Mouse (Mus musculus): ENCODE measurements around the gene Gtf2f1. TPM values are rescaled to one million over a fixed set of nuclear protein-coding genes. Genes with fewer than 3 reads are reported as not detected.

The Gtf2f1 gene
- polyA plus RNA-seq, 1 experiment = 73.3 TPM

- H3K4me1 ChIP-seq (ENCODE audit: control insufficient read depth, insufficient read depth, low read length) = no peaks in the 10 kb centered on the region
- no peak overlapping the region for H3K27ac ChIP-seq (ENCODE audit: insufficient read depth, low read length)
- TF ChIP-seq POLR2A (IDR thresholded peaks at IDR 0.05; ENCODE audit: extremely low read depth, insufficient read depth, low read length) (no peak), CTCF (IDR thresholded peaks at IDR 0.05; ENCODE audit: extremely low read depth, insufficient read depth, low read length) (no peak)
- H3K4me3 ChIP-seq (ENCODE audit: insufficient read depth, low read length) = no peak overlapping the region
Measured at GRCm38 (mm10) chr17:56962642-56963405, 48.3 kb downstream of the Gtf2f1 start.

GRCm38 (mm10) chr17:56961880-56962279, 49.2 kb downstream of the Gtf2f1 start:
- TF ChIP-seq CTCF (IDR thresholded peaks at IDR 0.05; ENCODE audit: extremely low read depth, insufficient read depth, low read length) (no peak), POLR2A (IDR thresholded peaks at IDR 0.05; ENCODE audit: extremely low read depth, insufficient read depth, low read length) (no peak)

GRCm38 (mm10) chr17:56958667-56959066, 52.4 kb downstream of the Gtf2f1 start:
- TF ChIP-seq POLR2A (IDR thresholded peaks at IDR 0.05; ENCODE audit: extremely low read depth, insufficient read depth, low read length) = no peak
- TF ChIP-seq CTCF (IDR thresholded peaks at IDR 0.05; ENCODE audit: extremely low read depth, insufficient read depth, low read length) = no peak
- no peaks in the 10 kb centered on the region for H3K4me1 ChIP-seq (ENCODE audit: control insufficient read depth, insufficient read depth, low read length)
- no peak overlapping the region for H3K4me3 ChIP-seq (ENCODE audit: insufficient read depth, low read length)
- H3K27ac ChIP-seq (ENCODE audit: insufficient read depth, low read length) = no peak overlapping the region

More at GRCm38 (mm10) chr17:56961880-56962279, 49.2 kb downstream of the Gtf2f1 start:
- Histone ChIP-seq H3K27ac (ENCODE audit: insufficient read depth, low read length) (no peak overlapping the region), H3K4me3 (ENCODE audit: insufficient read depth, low read length) (no peak overlapping the region), H3K4me1 (ENCODE audit: control insufficient read depth, insufficient read depth, low read length) (no peaks in the 10 kb centered on the region)

- TF ChIP-seq POLR2A (IDR thresholded peaks at IDR 0.05; ENCODE audit: extremely low read depth, insufficient read depth, low read length) (no peak), CTCF (IDR thresholded peaks at IDR 0.05; ENCODE audit: extremely low read depth, insufficient read depth, low read length) (0 out of 2 replicates have a peak, but pooled peaks have one; percentile 13)
- H3K4me3 ChIP-seq (ENCODE audit: insufficient read depth, low read length) = no peak overlapping the region
Measured at GRCm38 (mm10) chr17:56957763-56958429, 53.2 kb downstream of the Gtf2f1 start.

GRCm38 (mm10) chr17:56954871-56955270, 56.2 kb downstream of the Gtf2f1 start:
- no peak overlapping the region for H3K27ac ChIP-seq (ENCODE audit: insufficient read depth, low read length)
- no peak overlapping the region for H3K4me3 ChIP-seq (ENCODE audit: insufficient read depth, low read length)
- no peak for TF ChIP-seq CTCF (IDR thresholded peaks at IDR 0.05; ENCODE audit: extremely low read depth, insufficient read depth, low read length)
- no peaks in the 10 kb centered on the region for H3K4me1 ChIP-seq (ENCODE audit: control insufficient read depth, insufficient read depth, low read length)

More at GRCm38 (mm10) chr17:56957763-56958429, 53.2 kb downstream of the Gtf2f1 start:
- H3K4me1 ChIP-seq (ENCODE audit: control insufficient read depth, insufficient read depth, low read length) = no peaks in the 10 kb centered on the region
- H3K27ac ChIP-seq (ENCODE audit: insufficient read depth, low read length) = no peak overlapping the region

Other genes with a start within 250 kb of the Gtf2f1 start
- gene Dus3l, start 246.5 kb downstream of the Gtf2f1 start, polyA plus RNA-seq (2012; rRNA removed) = 137 and 148 TPM in 2 replicates
- gene Prr22, start 241.0 kb downstream of the Gtf2f1 start, polyA plus RNA-seq (2012; rRNA removed) = 3.3 and 4.0 TPM in 2 replicates
- 2.6 and 3.2 TPM in 2 replicates for gene Rfx2, start 180.3 kb downstream of the Gtf2f1 start, polyA plus RNA-seq (2012; rRNA removed)
- 0.09 TPM in 1 of 2 replicates, not detected in the other for gene Acsbg2, start 136.8 kb downstream of the Gtf2f1 start, polyA plus RNA-seq (2012; rRNA removed)
- gene 1700061G19Rik, start 135.8 kb downstream of the Gtf2f1 start, polyA plus RNA-seq (2012; rRNA removed) = 0.06 and 0.09 TPM in 2 replicates
- gene Mllt1, start 75.9 kb downstream of the Gtf2f1 start, polyA plus RNA-seq (2012; rRNA removed) = 73.1 and 76.0 TPM in 2 replicates
- gene Acer1, start 29.2 kb downstream of the Gtf2f1 start, polyA plus RNA-seq (2012; rRNA removed) = not detected in 2 replicates
- gene Clpp, start 21.0 kb downstream of the Gtf2f1 start, polyA plus RNA-seq (2012; rRNA removed) = 139 and 146 TPM in 2 replicates
- gene Alkbh7, start 13.9 kb downstream of the Gtf2f1 start, polyA plus RNA-seq (2012; rRNA removed) = 32.1 and 35.4 TPM in 2 replicates
- not detected in 2 replicates for gene Pspn, start 11.3 kb downstream of the Gtf2f1 start, polyA plus RNA-seq (2012; rRNA removed)
- gene Gm17949, start 181 bp upstream of the Gtf2f1 start, polyA plus RNA-seq (2012; rRNA removed) = 0.13 TPM in 1 of 2 replicates, not detected in the other
- 58.4 and 63.4 TPM in 2 replicates for gene Khsrp, start 20.2 kb upstream of the Gtf2f1 start, polyA plus RNA-seq (2012; rRNA removed)
- 0.19 and 0.25 TPM in 2 replicates for gene Slc25a41, start 30.4 kb upstream of the Gtf2f1 start, polyA plus RNA-seq (2012; rRNA removed)
- 0.93 and 1.6 TPM in 2 replicates for gene Crb3, start 47.8 kb upstream of the Gtf2f1 start, polyA plus RNA-seq (2012; rRNA removed)
- 319 and 330 TPM in 2 replicates for gene Slc25a23, start 48.6 kb upstream of the Gtf2f1 start, polyA plus RNA-seq (2012; rRNA removed)
- 2.3 and 2.8 TPM in 2 replicates for gene Dennd1c, start 67.2 kb upstream of the Gtf2f1 start, polyA plus RNA-seq (2012; rRNA removed)
- 597 and 680 TPM in 2 replicates for gene Tubb4a, start 76.5 kb upstream of the Gtf2f1 start, polyA plus RNA-seq (2012; rRNA removed)
- gene Tnfsf9, start 94.0 kb upstream of the Gtf2f1 start, polyA plus RNA-seq (2012; rRNA removed) = 0.93 and 1.0 TPM in 2 replicates
- gene Cd70, start 138.5 kb upstream of the Gtf2f1 start, polyA plus RNA-seq (2012; rRNA removed) = 0.25 and 0.29 TPM in 2 replicates
- gene Tnfsf14, start 182.9 kb upstream of the Gtf2f1 start, polyA plus RNA-seq (2012; rRNA removed) = 0.08 TPM in 1 of 2 replicates, not detected in the other
- gene C3, start 216.8 kb upstream of the Gtf2f1 start, polyA plus RNA-seq (2012; rRNA removed) = 0.17 and 0.32 TPM in 2 replicates
- 28.8 and 29.7 TPM in 2 replicates for gene Gpr108, start 237.2 kb upstream of the Gtf2f1 start, polyA plus RNA-seq (2012; rRNA removed)
- 10.1 and 11.2 TPM in 2 replicates for gene Trip10, start 238.2 kb upstream of the Gtf2f1 start, polyA plus RNA-seq (2012; rRNA removed)